Mouse (Mus musculus) ES-E14 (cell line): ENCODE measurements around the gene Etv2.

Experiments
- HCFC1 ChIP-seq: IDR thresholded peaks from 2 replicates; pipeline ENCODE4 v1.6.1; 2012; ENCODE audit warnings: low read length, inconsistent platforms, borderline replicate concordance; ENCODE audit not compliant: insufficient read depth
- ZC3H11A ChIP-seq: IDR thresholded peaks from 2 replicates; pipeline ENCODE4 v1.6.1; 2012; ENCODE audit warnings: low read depth, mild to moderate bottlenecking, inconsistent platforms, low read length, borderline replicate concordance
- ZNF384 ChIP-seq: IDR thresholded peaks from 2 replicates; pipeline ENCODE4 v1.6.1; 2012; ENCODE audit warnings: low read depth, low read length, inconsistent platforms

- TF ChIP-seq ZC3H11A (peak; percentile 72; the same call in 1 of the 2 replicates), ZNF384 (no peak), HCFC1 (no peak)
Observed at GRCm38 (mm10) chr7:30589435-30590301, 46.0 kb downstream of the Etv2 start.
